Mouse (Mus musculus) MN1 (cell line): ENCODE measurements around the gene Ttn.

Experiments used
- DNase-seq: peaks from one replicate; pipeline ENCODE4 v3.0.0-alpha.2; 2016; ENCODE audit warnings: low spot score

Ttn gene

GRCm38 (mm10) chr2:76702751-76703150 is 279.6 kb downstream of the Ttn start:
- no peak for DNase-seq

- no peak for DNase-seq
These were observed 280.2 kb downstream of the Ttn start for GRCm38 (mm10) chr2:76702188-76702587.

- no peak for DNase-seq
These were observed 287.1 kb downstream of the Ttn start for GRCm38 (mm10) chr2:76695290-76695689.

GRCm38 (mm10) chr2:76693765-76694164 is 288.6 kb downstream of the Ttn start:
- DNase-seq = no peak

GRCm38 (mm10) chr2:76690436-76691204 is 291.7 kb downstream of the Ttn start:
- no peak for DNase-seq

- DNase-seq = no peak
These were observed 294.2 kb downstream of the Ttn start for GRCm38 (mm10) chr2:76688162-76688561.

- DNase-seq = no peak
These were observed 294.7 kb downstream of the Ttn start for GRCm38 (mm10) chr2:76687608-76688007.

GRCm38 (mm10) chr2:76686986-76687385 is 295.4 kb downstream of the Ttn start:
- no peak for DNase-seq

GRCm38 (mm10) chr2:76682301-76682700 is 300.0 kb downstream of the Ttn start:
- DNase-seq = no peak

- peak; percentile 33 for DNase-seq
These were observed 305.7 kb downstream of the Ttn start for GRCm38 (mm10) chr2:76676401-76677226.

GRCm38 (mm10) chr2:76675949-76676348 is 306.4 kb downstream of the Ttn start:
- DNase-seq = peak; percentile 15

- DNase-seq = peak; percentile 54
These were observed 306.9 kb downstream of the Ttn start for GRCm38 (mm10) chr2:76675451-76675850.

GRCm38 (mm10) chr2:76674725-76675427 is 307.5 kb downstream of the Ttn start, which contains the start of gene Plekha3:
Gene Plekha3 (plus strand): TSS chr2:76675281.
- peak; percentile 88 for DNase-seq

- DNase-seq = peak; percentile 94
These were observed 308.8 kb downstream of the Ttn start for GRCm38 (mm10) chr2:76673472-76674081.

- DNase-seq = peak; percentile 96
These were observed 309.4 kb downstream of the Ttn start, which contains the start of gene Fkbp7 for GRCm38 (mm10) chr2:76672966-76673392. Gene Fkbp7 (minus strand): TSS chr2:76673116.

- DNase-seq = peak; percentile 30
These were observed 310.1 kb downstream of the Ttn start for GRCm38 (mm10) chr2:76672134-76672745.

GRCm38 (mm10) chr2:76671641-76672040 is 310.7 kb downstream of the Ttn start:
- DNase-seq = no peak

- DNase-seq = no peak
These were observed 315.1 kb downstream of the Ttn start for GRCm38 (mm10) chr2:76667200-76667599.

- no peak for DNase-seq
These were observed 316.8 kb downstream of the Ttn start for GRCm38 (mm10) chr2:76665531-76665930.

GRCm38 (mm10) chr2:76659419-76659818 is 322.9 kb downstream of the Ttn start:
- DNase-seq = no peak

GRCm38 (mm10) chr2:76658551-76658950 is 323.8 kb downstream of the Ttn start:
- no peak for DNase-seq
